Mouse (Mus musculus) CH12.LX (cell line): ENCODE measurements around the gene Gkap1. TPM values are rescaled to one million over a fixed set of nuclear protein-coding genes. Genes with fewer than 3 reads are reported as not detected.

Source experiments
- DNase-seq: peaks from one replicate; pipeline ENCODE4 v3.0.0-alpha.2; 2013; ENCODE audit errors: extremely low read depth
- H3K27ac ChIP-seq: 2 replicates; pipeline ENCODE4 v1.5.1; 2012; ENCODE audit warnings: low read depth, mild to moderate bottlenecking, control low read depth, moderate library complexity; ENCODE audit not compliant: insufficient read depth
- H3K27me3 ChIP-seq: replicated peaks from 2 replicates; pipeline ENCODE3; 2012; ENCODE audit warnings: inconsistent platforms
- H3K36me3 ChIP-seq, 2 experiments: replicated peaks in 1 of 2; 2 replicates each; pipeline versions ENCODE3 to v1.6.1; 2012; ENCODE audit warnings: inconsistent platforms in 1 of 2, low read length in 1 of 2, mild to moderate bottlenecking in 1 of 2, mixed read lengths in 1 of 2, moderate library complexity in 1 of 2; ENCODE audit not compliant: control insufficient read depth in 1 of 2, insufficient read depth in 1 of 2
- H3K4me1 ChIP-seq, 2 experiments: 2 replicates each; pipeline ENCODE4 v1.6.1; 2012; ENCODE audit warnings: inconsistent platforms in 1 of 2, moderate library complexity in 1 of 2; ENCODE audit not compliant: insufficient read depth in 2 of 2, control insufficient read depth in 1 of 2
- H3K4me2 ChIP-seq: 2 replicates; pipeline ENCODE4 v1.6.1; 2012; ENCODE audit warnings: low read depth, mild to moderate bottlenecking, control low read depth; ENCODE audit not compliant: poor library complexity, insufficient read depth, severe bottlenecking
- H3K4me3 ChIP-seq, 3 experiments: fragments of 150-350 bp in 1 of 3; sonication (generic) in 1 of 3; replicated peaks in 1 of 3; 2 replicates each; pipeline versions ENCODE3 to v1.5.1; 2011 to 2012; ENCODE audit warnings: low read depth in 2 of 3, low read length in 2 of 3, mild to moderate bottlenecking in 2 of 3, moderate library complexity in 2 of 3, control low read depth in 1 of 3, improper control_type of control experiment in 1 of 3, inconsistent platforms in 1 of 3, mixed read lengths in 1 of 3; ENCODE audit not compliant: poor library complexity in 1 of 3
- H3K79me2 ChIP-seq: replicated peaks from 2 replicates; pipeline ENCODE4 v1.6.1; 2012; ENCODE audit warnings: mild to moderate bottlenecking, moderate library complexity; ENCODE audit not compliant: control insufficient read depth, poor library complexity, insufficient read depth, severe bottlenecking; ENCODE audit errors: extremely low read depth
- H3K9ac ChIP-seq: 2 replicates; pipeline ENCODE4 v1.6.1; 2012; ENCODE audit warnings: low read depth, mild to moderate bottlenecking, control low read depth, moderate library complexity; ENCODE audit not compliant: insufficient read depth
- H3K9me3 ChIP-seq: replicated peaks from 2 replicates; pipeline ENCODE3; 2012; ENCODE audit warnings: low read length, inconsistent platforms, mixed read lengths
- CHD2 ChIP-seq: IDR thresholded peaks from 2 replicates; pipeline ENCODE4 v1.6.1; 2011; ENCODE audit warnings: low read length, improper control_type of control experiment
- CTCF ChIP-seq, 2 experiments: IDR thresholded peaks in 1 of 2; conservative IDR thresholded peaks in 1 of 2; 2 replicates each; pipeline ENCODE4 v1.5.1; 2011 to 2012; ENCODE audit warnings: low read depth in 2 of 2, low read length in 2 of 2, improper control_type of control experiment in 1 of 2, inconsistent platforms in 1 of 2, mild to moderate bottlenecking in 1 of 2, moderate library complexity in 1 of 2
- E2F4 ChIP-seq: IDR thresholded peaks from 2 replicates; pipeline ENCODE4 v1.6.1; 2011; ENCODE audit warnings: low read depth, low read length, improper control_type of control experiment; ENCODE audit not compliant: insufficient replicate concordance
- GABPA ChIP-seq: IDR thresholded peaks from 2 replicates; pipeline ENCODE4 v1.6.1; 2012; ENCODE audit warnings: low read depth, low read length, improper control_type of control experiment, inconsistent platforms; ENCODE audit not compliant: insufficient replicate concordance
- IRF4 ChIP-seq: IDR thresholded peaks from 2 replicates; pipeline ENCODE4 v1.6.1; 2014; ENCODE audit warnings: low read depth, mild to moderate bottlenecking, inconsistent platforms, low read length, improper control_type of control experiment
- JUND ChIP-seq: conservative IDR thresholded peaks from 2 replicates; pipeline ENCODE4 v1.6.1; 2011; ENCODE audit warnings: low read depth, low read length, improper control_type of control experiment
- KAT2A ChIP-seq: IDR thresholded peaks from 2 replicates; pipeline ENCODE4 v1.6.1; 2012; ENCODE audit warnings: low read length, improper control_type of control experiment, inconsistent platforms; ENCODE audit not compliant: insufficient replicate concordance
- MAFK ChIP-seq: IDR thresholded peaks from 2 replicates; pipeline ENCODE4 v1.6.1; 2011; ENCODE audit warnings: low read length, improper control_type of control experiment; ENCODE audit not compliant: insufficient replicate concordance
- MAX ChIP-seq: IDR thresholded peaks from 2 replicates; pipeline ENCODE4 v1.6.1; 2011; ENCODE audit warnings: low read length, improper control_type of control experiment
- MEF2A ChIP-seq: IDR thresholded peaks from 2 replicates; pipeline ENCODE4 v1.6.1; 2014; ENCODE audit warnings: low read depth, mild to moderate bottlenecking, inconsistent platforms, low read length, improper control_type of control experiment, borderline replicate concordance
- MXI1 ChIP-seq: IDR thresholded peaks from 2 replicates; pipeline ENCODE4 v1.6.1; 2011; ENCODE audit warnings: mild to moderate bottlenecking, low read depth, low read length, improper control_type of control experiment
- MYC ChIP-seq: IDR thresholded peaks from 2 replicates; pipeline ENCODE4 v1.6.1; 2011; ENCODE audit warnings: low read depth, mild to moderate bottlenecking, improper control_type of control experiment, low read length
- NELFE ChIP-seq: IDR thresholded peaks from 2 replicates; pipeline ENCODE4 v1.6.1; 2011; ENCODE audit warnings: low read depth, low read length, improper control_type of control experiment
- NRF1 ChIP-seq: IDR thresholded peaks from 2 replicates; pipeline ENCODE4 v1.6.1; 2014; ENCODE audit warnings: low read depth, mild to moderate bottlenecking, inconsistent platforms, low read length, improper control_type of control experiment, moderate library complexity
- POLR2A ChIP-seq: IDR thresholded peaks from 2 replicates; pipeline ENCODE4 v1.6.1; 2011; ENCODE audit warnings: low read depth, mild to moderate bottlenecking, improper control_type of control experiment, low read length
- POLR2AphosphoS2 ChIP-seq: IDR thresholded peaks from 2 replicates; pipeline ENCODE4 v1.6.1; 2011; ENCODE audit warnings: low read depth, low read length, improper control_type of control experiment
- RCOR1 ChIP-seq: conservative IDR thresholded peaks from 2 replicates; pipeline ENCODE4 v1.6.1; 2012; ENCODE audit warnings: low read depth, mild to moderate bottlenecking, inconsistent platforms, low read length, improper control_type of control experiment
- TBP ChIP-seq: conservative IDR thresholded peaks from 2 replicates; pipeline ENCODE4 v1.6.1; 2011; ENCODE audit warnings: low read depth, low read length, improper control_type of control experiment
- UBTF ChIP-seq: IDR thresholded peaks from 2 replicates; pipeline ENCODE4 v1.6.1; 2012; ENCODE audit warnings: low read depth, mild to moderate bottlenecking, inconsistent platforms, low read length, improper control_type of control experiment, moderate library complexity
- USF2 ChIP-seq: conservative IDR thresholded peaks from 2 replicates; pipeline ENCODE4 v1.6.1; 2011; ENCODE audit warnings: low read depth, low read length, improper control_type of control experiment
- ZC3H11A ChIP-seq: IDR thresholded peaks from 2 replicates; pipeline ENCODE4 v1.6.1; 2012; ENCODE audit warnings: low read depth, mild to moderate bottlenecking, inconsistent platforms, low read length, improper control_type of control experiment
- ZKSCAN1 ChIP-seq: IDR thresholded peaks from 2 replicates; pipeline ENCODE4 v1.6.1; 2012; ENCODE audit warnings: low read depth, inconsistent platforms, low read length, improper control_type of control experiment, borderline replicate concordance
- ZMIZ1 ChIP-seq: IDR thresholded peaks from 2 replicates; pipeline ENCODE4 v1.6.1; 2012; ENCODE audit warnings: low read depth, mild to moderate bottlenecking, inconsistent platforms, low read length, improper control_type of control experiment
- ZNF384 ChIP-seq: IDR thresholded peaks from 2 replicates; pipeline ENCODE4 v1.6.1; 2012; ENCODE audit warnings: low read depth, low read length, improper control_type of control experiment, inconsistent platforms
- dilution Hi-C: fragments of 300-500 bp; cut with MboI; formaldehyde crosslinking; loops from 2 replicates; pipeline ENCODE4 v1.14.3; 2020; ENCODE audit warnings: low sequenced_read_pairs; ENCODE audit not compliant: extremely low pct_unique_long_range_greater_than_20kb, extremely low pct_ligation_motif_present
- in situ Hi-C: fragments of 300-500 bp; cut with MboI; formaldehyde crosslinking; loops from 3 replicates; pipeline ENCODE4 v1.14.3; 2019; ENCODE audit warnings: low sequenced_read_pairs, low pct_ligation_motif_present, low pct_unique_long_range_greater_than_20kb, mixed read lengths
- polyA plus RNA-seq: library from polyadenylated mRNA; unstranded; fragments of >175 nt; gene quantifications from 2 replicates; pipeline ENCODE4 v1.2.1, GENCODE M21; 2012; ENCODE audit warnings: low read depth; ENCODE audit not compliant: insufficient read length
- total RNA-seq, 2 experiments: library from RNA; depleted of rRNA; stranded (reverse); fragments of 300-350 nt in 1 of 2; fragments of >200 nt in 1 of 2; gene quantifications; 2 replicates each; pipeline ENCODE4 v1.2.3; 2012 to 2014

Gkap1 gene
- total and polyA plus RNA-seq, 3 experiments, result 0.82 to 2.0 (median 1.3) TPM

GRCm38 (mm10) chr13:58307453-58307852 lies 32.0 kb upstream of the Gkap1 start:
- no peak overlapping the region for H3K4me3 ChIP-seq
- no peak overlapping the region for H3K27ac ChIP-seq
- dilution Hi-C loops, result no loop called here
- no peak for DNase-seq
- no peaks in the 10 kb centered on the region for H3K27me3 ChIP-seq
- no peak overlapping the region for H3K4me2 ChIP-seq
- in situ Hi-C loops, result no loop called here
- H3K9ac ChIP-seq, result no peak overlapping the region
- no peaks in the 10 kb centered on the region for H3K79me2 ChIP-seq
- H3K4me1 ChIP-seq, result peaks cover 0 to 3% of the 10 kb centered on the region in 2 experiments; a peak in 1 of 4 replicates
- H3K9me3 ChIP-seq, result no peaks in the 10 kb centered on the region
- TF ChIP-seq IRF4, result no peak
- peak; percentile 79 for TF ChIP-seq MAFK
- no peak for TF ChIP-seq ZC3H11A
- TF ChIP-seq, all 38 proteins: peak for 1
- no peaks in the 10 kb centered on the region for H3K36me3 ChIP-seq

- Histone ChIP-seq H3K27ac (no peak overlapping the region), H3K4me2 (no peak overlapping the region), H3K9me3 (no peaks in the 10 kb centered on the region), H3K79me2 (no peaks in the 10 kb centered on the region), H3K36me3 (no peaks in the 10 kb centered on the region), H3K4me1 (peaks cover 0 to 3% of the 10 kb centered on the region in 2 experiments; a peak in 1 of 4 replicates), H3K4me3 (no peak overlapping the region), H3K27me3 (no peaks in the 10 kb centered on the region), H3K9ac (no peak overlapping the region)
- dilution Hi-C loops (no loop called here), in situ Hi-C loops (no loop called here)
- no peak for DNase-seq
- no peak for TF ChIP-seq ZKSCAN1
- TF ChIP-seq MXI1, result no peak
- no peak for TF ChIP-seq ZMIZ1
- TF ChIP-seq MYC, result no peak
- no peak for TF ChIP-seq NRF1
- TF ChIP-seq MEF2A, result no peak
- no peak for TF ChIP-seq USF2
- peak; percentile 67 for TF ChIP-seq ZNF384
- no peak for TF ChIP-seq RCOR1
These were observed 29.7 kb upstream of the Gkap1 start for GRCm38 (mm10) chr13:58305230-58305629.

GRCm38 (mm10) chr13:58302421-58303145 lies 27.1 kb upstream of the Gkap1 start:
- TF ChIP-seq NELFE (no peak), MEF2A (no peak), JUND (no peak), E2F4 (no peak), CTCF (conservative IDR thresholded peaks at IDR 0.05 in 1 of 2, IDR thresholded peaks at IDR 0.05 in 1 of 2; ENCODE audit: low read depth in 2 of 2, low read length in 2 of 2) (no peak), POLR2AphosphoS2 (no peak), CHD2 (no peak), POLR2A (no peak), ZC3H11A (no peak), IRF4 (no peak), GABPA (no peak), MXI1 (no peak), RCOR1 (no peak), KAT2A (no peak), UBTF (no peak), TBP (no peak), MAX (no peak)
- no peaks in the 10 kb centered on the region for H3K9me3 ChIP-seq
- H3K4me3 ChIP-seq, result no peak overlapping the region
- no peaks in the 10 kb centered on the region for H3K36me3 ChIP-seq
- no peak overlapping the region for H3K9ac ChIP-seq
- H3K27ac ChIP-seq, result no peak overlapping the region
- H3K79me2 ChIP-seq, result no peaks in the 10 kb centered on the region
- DNase-seq, result no peak
- dilution Hi-C loops, result no loop called here
- H3K4me2 ChIP-seq, result no peak overlapping the region
- peaks cover 0 to 2% of the 10 kb centered on the region in 2 experiments; a peak in 1 of 4 replicates for H3K4me1 ChIP-seq
- in situ Hi-C loops, result no loop called here
- H3K27me3 ChIP-seq, result no peaks in the 10 kb centered on the region
